Mouse (Mus musculus): ENCODE measurements around the gene E2f1. TPM values are rescaled to one million over a fixed set of nuclear protein-coding genes. Genes with fewer than 3 reads are reported as not detected.

The E2f1 gene
- 14.5 and 15.3 TPM in 2 replicates for polyA plus RNA-seq (2014; fragmentation: Nextera tagmentation; extraction: Ambion mirVana)

GRCm38 (mm10) chr2:154569836-154570286, at the start of gene E2f1:
Gene E2f1 (minus strand): TSS chr2:154569892.
- H3K27ac ChIP-seq (ENCODE audit: low read depth, low read length) = peak within 1 kb of the TSS; percentile 87
- under 1% methylated on average over 43 of the region's 44 CpGs for WGBS
- H3K9ac ChIP-seq (ENCODE audit: low read length) = peak within 1 kb of the TSS; percentile 89
- ATAC-seq (ENCODE audit: low FRiP score) (peak; percentile 96), DNase-seq (ENCODE audit: low spot score, missing footprints) (peak; percentile 99)
- H3K27me3 ChIP-seq (ENCODE audit: control insufficient read depth, insufficient read depth, low read length) = no peaks in the 10 kb centered on the region
- H3K9me3 ChIP-seq (ENCODE audit: control insufficient read depth, low read length) = no peaks in the 10 kb centered on the region
- H3K4me3 ChIP-seq (ENCODE audit: low read depth, low read length) = peak within 1 kb of the TSS; percentile 86
- no peaks in the 10 kb centered on the region for H3K36me3 ChIP-seq (ENCODE audit: control insufficient read depth, insufficient read depth, low read length)
- H3K4me1 ChIP-seq (ENCODE audit: control insufficient read depth, insufficient read depth, low read length) = peaks cover 35% of the 10 kb centered on the region
- H3K4me2 ChIP-seq = peak within 1 kb of the TSS; percentile 75

GRCm38 (mm10) chr2:154617061-154617460, 47.4 kb upstream of the E2f1 start:
- 91% methylated on average over 3 of the region's 3 CpGs for WGBS
- Histone ChIP-seq H3K27me3 (ENCODE audit: control insufficient read depth, insufficient read depth, low read length) (no peaks in the 10 kb centered on the region), H3K4me2 (no peak overlapping the region), H3K9ac (ENCODE audit: low read length) (no peak overlapping the region), H3K27ac (ENCODE audit: low read depth, low read length) (no peak overlapping the region), H3K4me3 (ENCODE audit: low read depth, low read length) (no peak overlapping the region), H3K9me3 (ENCODE audit: control insufficient read depth, low read length) (no peaks in the 10 kb centered on the region), H3K4me1 (ENCODE audit: control insufficient read depth, insufficient read depth, low read length) (peaks cover 10% of the 10 kb centered on the region), H3K36me3 (ENCODE audit: control insufficient read depth, insufficient read depth, low read length) (no peaks in the 10 kb centered on the region)
- ATAC-seq (ENCODE audit: low FRiP score) = no peak
- DNase-seq (ENCODE audit: low spot score, missing footprints) = no peak

DNA sequence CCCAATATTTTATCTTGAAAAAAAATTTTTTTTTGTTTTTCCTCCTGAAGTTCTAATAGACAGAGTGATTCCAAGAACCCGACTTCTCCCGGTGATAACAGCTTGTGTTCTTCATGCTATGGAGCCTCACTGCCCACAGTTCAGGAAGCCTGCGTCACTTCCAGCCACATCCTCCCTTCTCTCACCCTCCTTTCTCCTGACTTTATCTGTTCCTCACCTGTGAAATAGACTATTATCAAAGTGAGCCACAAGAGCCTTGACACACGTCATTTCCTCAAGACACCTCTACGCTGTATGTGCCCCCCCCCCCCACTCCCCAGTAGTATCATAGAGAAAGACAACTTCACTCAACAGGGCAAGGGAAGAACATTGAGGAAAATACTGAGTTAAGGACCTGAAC, 46.0 kb upstream of the E2f1 start:
- no peaks in the 10 kb centered on the region for H3K27me3 ChIP-seq (ENCODE audit: control insufficient read depth, insufficient read depth, low read length)
- H3K4me3 ChIP-seq (ENCODE audit: low read depth, low read length) = no peak overlapping the region
- ATAC-seq (ENCODE audit: low FRiP score) = no peak
- H3K9ac ChIP-seq (ENCODE audit: low read length) = no peak overlapping the region
- no peak overlapping the region for H3K27ac ChIP-seq (ENCODE audit: low read depth, low read length)
- H3K36me3 ChIP-seq (ENCODE audit: control insufficient read depth, insufficient read depth, low read length) = no peaks in the 10 kb centered on the region
- peaks cover 10% of the 10 kb centered on the region for H3K4me1 ChIP-seq (ENCODE audit: control insufficient read depth, insufficient read depth, low read length)
- 89% methylated on average over 5 of the region's 5 CpGs for WGBS
- DNase-seq (ENCODE audit: low spot score, missing footprints) = no peak
- H3K4me2 ChIP-seq = no peak overlapping the region
- no peaks in the 10 kb centered on the region for H3K9me3 ChIP-seq (ENCODE audit: control insufficient read depth, low read length)

GRCm38 (mm10) chr2:154614841-154615576, 45.3 kb upstream of the E2f1 start:
- H3K9me3 ChIP-seq (ENCODE audit: control insufficient read depth, low read length) = no peaks in the 10 kb centered on the region
- no peak overlapping the region for H3K4me3 ChIP-seq (ENCODE audit: low read depth, low read length)
- no peak for DNase-seq (ENCODE audit: low spot score, missing footprints)
- H3K27me3 ChIP-seq (ENCODE audit: control insufficient read depth, insufficient read depth, low read length) = no peaks in the 10 kb centered on the region
- no peak for ATAC-seq (ENCODE audit: low FRiP score)
- H3K9ac ChIP-seq (ENCODE audit: low read length) = no peak overlapping the region
- H3K36me3 ChIP-seq (ENCODE audit: control insufficient read depth, insufficient read depth, low read length) = no peaks in the 10 kb centered on the region
- H3K4me1 ChIP-seq (ENCODE audit: control insufficient read depth, insufficient read depth, low read length) = peaks cover 10% of the 10 kb centered on the region
- H3K27ac ChIP-seq (ENCODE audit: low read depth, low read length) = no peak overlapping the region
- WGBS = 78% methylated on average over 19 of the region's 19 CpGs
- no peak overlapping the region for H3K4me2 ChIP-seq

DNA sequence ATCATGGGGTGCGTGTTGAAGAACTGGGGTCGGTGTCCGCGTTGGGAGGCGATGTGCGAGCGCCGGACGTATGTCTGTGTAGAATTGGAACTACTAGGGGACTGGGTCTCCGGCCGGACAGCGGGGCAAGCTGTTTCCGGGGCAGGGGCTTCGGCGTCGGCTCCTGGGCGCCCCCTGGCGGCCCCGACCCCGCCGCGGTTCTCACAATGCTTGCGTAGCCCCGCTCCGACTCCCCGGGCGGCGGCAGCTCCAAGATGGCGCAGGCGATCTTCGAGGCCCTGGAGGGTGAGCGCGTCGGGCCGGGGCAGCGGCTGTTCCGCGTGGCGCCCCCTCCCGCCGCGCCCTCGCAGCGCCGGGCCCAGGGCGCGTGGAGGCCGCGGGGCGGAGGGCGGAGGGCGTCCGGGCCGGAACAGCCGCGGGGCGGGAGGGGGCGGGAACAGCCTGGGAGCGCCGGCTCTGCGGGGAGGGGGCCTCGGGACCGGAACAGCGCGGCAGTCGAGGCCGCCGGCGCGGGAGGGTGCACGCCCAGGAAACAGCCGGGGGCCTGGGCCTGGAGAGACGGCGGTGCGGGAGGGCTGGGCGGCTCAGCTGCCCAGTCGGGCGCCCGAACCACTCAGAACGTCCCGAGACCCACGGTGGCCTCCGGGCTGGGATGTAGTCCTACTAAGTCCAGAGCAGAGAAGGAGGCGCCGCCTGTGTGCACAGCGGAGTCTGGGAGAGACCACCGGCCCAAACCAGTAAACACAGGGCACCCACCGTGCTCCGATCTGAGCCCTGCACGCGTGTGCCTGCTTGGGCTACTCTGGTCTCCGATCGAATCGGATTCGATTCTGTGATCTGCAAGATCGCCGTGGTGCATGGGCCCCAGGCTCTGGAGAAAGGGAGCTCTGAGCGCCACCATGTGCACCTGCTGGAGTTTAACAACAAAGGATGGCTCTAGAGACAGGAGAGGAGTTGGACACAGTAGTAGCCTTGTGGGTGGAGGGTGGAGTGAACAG, 43.7 kb upstream of the E2f1 start, which contains the start of the genes Zfp341 and 4930519P11Rik:
Gene Zfp341 (plus strand): TSS at position 180 of the 998 bp plus-strand sequence.
Gene 4930519P11Rik (minus strand): TSS at position 320 of the 998 bp plus-strand sequence.
- no peaks in the 10 kb centered on the region for H3K36me3 ChIP-seq (ENCODE audit: control insufficient read depth, insufficient read depth, low read length)
- peak within 1 kb of the TSS; percentile 60 for H3K4me2 ChIP-seq
- no peaks in the 10 kb centered on the region for H3K9me3 ChIP-seq (ENCODE audit: control insufficient read depth, low read length)
- peak within 1 kb of the TSS; percentile 42 for H3K4me3 ChIP-seq (ENCODE audit: low read depth, low read length)
- peak; percentile 95 for ATAC-seq (ENCODE audit: low FRiP score)
- DNase-seq (ENCODE audit: low spot score, missing footprints) = peak; percentile 100
- peak within 1 kb of the TSS; percentile 81 for H3K9ac ChIP-seq (ENCODE audit: low read length)
- H3K4me1 ChIP-seq (ENCODE audit: control insufficient read depth, insufficient read depth, low read length) = peaks cover 10% of the 10 kb centered on the region
- WGBS = under 1% methylated on average over 91 of the region's 98 CpGs
- H3K27ac ChIP-seq (ENCODE audit: low read depth, low read length) = peak within 1 kb of the TSS; percentile 93
- H3K27me3 ChIP-seq (ENCODE audit: control insufficient read depth, insufficient read depth, low read length) = no peaks in the 10 kb centered on the region

GRCm38 (mm10) chr2:154609050-154609767, 39.5 kb upstream of the E2f1 start:
- H3K27me3 ChIP-seq (ENCODE audit: control insufficient read depth, insufficient read depth, low read length) = no peaks in the 10 kb centered on the region
- no peaks in the 10 kb centered on the region for H3K9me3 ChIP-seq (ENCODE audit: control insufficient read depth, low read length)
- WGBS = 71% methylated on average over 10 of the region's 10 CpGs
- no peak overlapping the region for H3K4me2 ChIP-seq
- no peak overlapping the region for H3K9ac ChIP-seq (ENCODE audit: low read length)
- no peak overlapping the region for H3K27ac ChIP-seq (ENCODE audit: low read depth, low read length)
- H3K36me3 ChIP-seq (ENCODE audit: control insufficient read depth, insufficient read depth, low read length) = no peaks in the 10 kb centered on the region
- peaks cover 9% of the 10 kb centered on the region for H3K4me1 ChIP-seq (ENCODE audit: control insufficient read depth, insufficient read depth, low read length)
- DNase-seq (ENCODE audit: low spot score, missing footprints) = no peak
- ATAC-seq (ENCODE audit: low FRiP score) = no peak
- no peak overlapping the region for H3K4me3 ChIP-seq (ENCODE audit: low read depth, low read length)

- no peaks in the 10 kb centered on the region for H3K27me3 ChIP-seq (ENCODE audit: control insufficient read depth, insufficient read depth, low read length)
- no peak overlapping the region for H3K9ac ChIP-seq (ENCODE audit: low read length)
- H3K4me2 ChIP-seq = no peak overlapping the region
- no peak overlapping the region for H3K4me3 ChIP-seq (ENCODE audit: low read depth, low read length)
- no peaks in the 10 kb centered on the region for H3K36me3 ChIP-seq (ENCODE audit: control insufficient read depth, insufficient read depth, low read length)
- H3K9me3 ChIP-seq (ENCODE audit: control insufficient read depth, low read length) = no peaks in the 10 kb centered on the region
- H3K4me1 ChIP-seq (ENCODE audit: control insufficient read depth, insufficient read depth, low read length) = no peaks in the 10 kb centered on the region; the same call in 1 of the 2 replicates
- ATAC-seq (ENCODE audit: low FRiP score) = no peak
- H3K27ac ChIP-seq (ENCODE audit: low read depth, low read length) = no peak overlapping the region
- DNase-seq (ENCODE audit: low spot score, missing footprints) = no peak
- WGBS = 86% methylated on average over 1 of the region's 1 CpGs
These were observed 37.3 kb upstream of the E2f1 start for GRCm38 (mm10) chr2:154606965-154607364.

DNA sequence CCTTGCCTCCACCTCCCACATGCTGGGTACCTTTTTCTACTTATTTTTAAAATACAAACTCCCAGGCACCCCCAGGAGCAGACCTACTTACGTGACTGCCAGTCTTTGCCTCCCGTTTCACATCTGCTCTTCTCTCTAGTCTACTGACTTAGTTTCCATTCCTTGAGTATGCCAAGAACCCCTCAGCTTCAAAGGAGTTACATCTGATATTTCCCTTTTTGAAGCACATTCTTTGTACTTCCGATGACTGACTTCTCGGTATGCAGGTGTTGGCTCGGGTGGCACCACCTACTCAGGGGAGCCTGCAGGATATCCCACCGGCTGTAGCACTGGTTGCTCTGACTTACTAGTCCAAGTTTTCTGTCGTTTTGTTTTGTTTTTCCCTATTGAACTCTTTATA, 34.5 kb upstream of the E2f1 start:
- Histone ChIP-seq H3K9ac (ENCODE audit: low read length) (no peak overlapping the region), H3K36me3 (ENCODE audit: control insufficient read depth, insufficient read depth, low read length) (no peaks in the 10 kb centered on the region), H3K4me1 (ENCODE audit: control insufficient read depth, insufficient read depth, low read length) (no peaks in the 10 kb centered on the region; the same call in 1 of the 2 replicates), H3K4me2 (peak overlapping the region; percentile 52), H3K4me3 (ENCODE audit: low read depth, low read length) (peak overlapping the region; percentile 55; the same call in 1 of the 2 replicates), H3K9me3 (ENCODE audit: control insufficient read depth, low read length) (no peaks in the 10 kb centered on the region), H3K27me3 (ENCODE audit: control insufficient read depth, insufficient read depth, low read length) (no peaks in the 10 kb centered on the region), H3K27ac (ENCODE audit: low read depth, low read length) (no peak overlapping the region)
- ATAC-seq (ENCODE audit: low FRiP score) (no peak), DNase-seq (ENCODE audit: low spot score, missing footprints) (no peak)
- 50% methylated on average over 7 of the region's 7 CpGs for WGBS

Data from midbrain, embryonic 11.5 days (tissue).